10 mouse cellular contexts compared by ENCODE assay signal in genomic region chr1:128590011-128590410, GRCm38 (mm10). TPM values are rescaled to one million over a fixed set of nuclear protein-coding genes. Genes with fewer than 3 reads are reported as not detected.
A peak's percentile ranks its signal among the peaks of the same experiment; 100 is the strongest.
DNase-seq lines count a peak whose midpoint lies in the region; ATAC-seq and TF ChIP-seq lines count a peak whose summit lies in the region.
"Had no signal": no experiment of that assay in that cellular context is flagged by ENCODE, and none has a peak within 500 bp of the region (broad histone marks: within the 10 kb centered on the region; RNA-seq: fewer than 3 reads in every experiment).

No protein-coding gene starts in this region.

- DNase-seq in kidney, adult 9 months: no peak
- no peak for DNase-seq in frontal cortex, postnatal 10 days (ENCODE audit: low spot score in 2 of 2)
- no peak for DNase-seq in adrenal gland, adult 2 months
- DNase-seq in gastrocnemius, adult 18-20 months (ENCODE audit: low spot score): no peak
- DNase-seq: heart, postnatal 4 days had no signal

- peak overlapping the region; percentile 85 for H3K4me2 ChIP-seq in kidney, embryonic 14.5 days (replicated peaks; ENCODE audit: low read depth, low read length)
- H3K4me2 ChIP-seq in forebrain, embryonic 15.5 days (replicated peaks): peak overlapping the region; percentile 93
- peak overlapping the region; percentile 74 for H3K4me2 ChIP-seq in midbrain, embryonic 12.5 days (replicated peaks)

- WGBS in kidney, embryonic 14.5 days: 3% methylated on average over 6 of the region's 6 CpGs
- WGBS in forebrain, embryonic 15.5 days: under 1% methylated on average over 6 of the region's 6 CpGs
- WGBS in midbrain, embryonic 12.5 days: 3% methylated on average over 6 of the region's 6 CpGs

- TF ChIP-seq POLR2A in bone marrow macrophage, adult 2 months (IDR thresholded peaks at IDR 0.05; ENCODE audit: borderline replicate concordance, low read depth, low read length): no peak

- no peaks in the 10 kb centered on the region for H3K9me3 ChIP-seq in kidney, embryonic 14.5 days (ENCODE audit: control insufficient read depth, low read length)
- no peaks in the 10 kb centered on the region for H3K9me3 ChIP-seq in forebrain, embryonic 15.5 days
- no peaks in the 10 kb centered on the region for H3K9me3 ChIP-seq in midbrain, embryonic 12.5 days

- no peaks in the 10 kb centered on the region for H3K27me3 ChIP-seq in kidney, embryonic 14.5 days (ENCODE audit: control insufficient read depth, insufficient read depth, low read length)
- H3K27me3 ChIP-seq in forebrain, embryonic 15.5 days: no peaks in the 10 kb centered on the region
- no peaks in the 10 kb centered on the region for H3K27me3 ChIP-seq in midbrain, embryonic 12.5 days

- peak overlapping the region; percentile 67 for H3K4me3 ChIP-seq in kidney, embryonic 14.5 days (ENCODE audit: low read length)
- H3K4me3 ChIP-seq in bone marrow macrophage, adult 2 months (ENCODE audit: insufficient read depth, low read length): peak overlapping the region; percentile 75; the same call in 1 of the 2 replicates
- peak overlapping the region; percentile 72 for H3K4me3 ChIP-seq in forebrain, embryonic 15.5 days
- H3K4me3 ChIP-seq in midbrain, embryonic 12.5 days: peak overlapping the region; percentile 84

- H3K4me1 ChIP-seq in kidney, embryonic 14.5 days (ENCODE audit: control insufficient read depth, insufficient read depth, low read length): no peaks in the 10 kb centered on the region
- 0 out of 2 replicates have a peak, but pooled peaks cover 6% of the 10 kb centered on the region for H3K4me1 ChIP-seq in bone marrow macrophage, adult 2 months (ENCODE audit: control insufficient read depth, insufficient read depth, low read length)
- peaks cover 57% of the 10 kb centered on the region for H3K4me1 ChIP-seq in forebrain, embryonic 15.5 days
- peaks cover 70% of the 10 kb centered on the region for H3K4me1 ChIP-seq in midbrain, embryonic 12.5 days

- no peak overlapping the region for H3K27ac ChIP-seq in kidney, embryonic 14.5 days (ENCODE audit: low read depth, low read length)
- no peak overlapping the region for H3K27ac ChIP-seq in bone marrow macrophage, adult 2 months (ENCODE audit: insufficient read depth, low read depth, low read length)
- peak overlapping the region; percentile 23; the same call in 1 of the 2 replicates for H3K27ac ChIP-seq in forebrain, embryonic 15.5 days (replicated peaks)
- H3K27ac ChIP-seq in midbrain, embryonic 12.5 days (replicated peaks): peak overlapping the region; percentile 60

- ATAC-seq in kidney, embryonic 14.5 days (ENCODE audit: low FRiP score, low TSS enrichment): no peak
- no peak for ATAC-seq in forebrain, embryonic 15.5 days (replicated peaks)
- ATAC-seq in midbrain, embryonic 12.5 days (ENCODE audit: low FRiP score, low read depth): no peak

- no peak for TF ChIP-seq CTCF in bone marrow macrophage, adult 2 months (IDR thresholded peaks at IDR 0.05; ENCODE audit: low read depth, low read length)

- peaks cover 17% of the 10 kb centered on the region; the same call in 1 of the 2 replicates for H3K36me3 ChIP-seq in kidney, embryonic 14.5 days (ENCODE audit: control insufficient read depth, insufficient read depth, low read length)
- peaks cover 7% of the 10 kb centered on the region for H3K36me3 ChIP-seq in forebrain, embryonic 15.5 days
- peaks cover 11% of the 10 kb centered on the region for H3K36me3 ChIP-seq in midbrain, embryonic 12.5 days
- H3K36me3 ChIP-seq: G1E had no signal

- H3K9ac ChIP-seq in kidney, embryonic 14.5 days (ENCODE audit: low read depth, low read length): no peak overlapping the region
- H3K9ac ChIP-seq in forebrain, embryonic 15.5 days (replicated peaks): peak overlapping the region; percentile 77; the same call in 1 of the 2 replicates
- peak overlapping the region; percentile 90 for H3K9ac ChIP-seq in midbrain, embryonic 12.5 days (replicated peaks)

RNA-seq across cellular contexts. Expression of gene Cxcr4, which starts 2.1 kb away (rescaled TPM):
- 10.7 and 13.8 TPM in 2 replicates for polyA plus RNA-seq in kidney, embryonic 14.5 days (2014; fragmentation: Nextera tagmentation; extraction: Ambion mirVana)
- polyA plus RNA-seq in bone marrow macrophage, adult 2 months (2012; ENCODE audit: insufficient read depth, insufficient read length, missing spikeins): 259 and 262 TPM in 2 replicates
- polyA plus RNA-seq in forebrain, embryonic 15.5 days (2015; fragmentation: Nextera tagmentation; extraction: Ambion mirVana): 10.7 and 11.0 TPM in 2 replicates
- polyA plus RNA-seq in midbrain, embryonic 12.5 days (2016; fragmentation: Nextera tagmentation; extraction: Ambion mirVana): 18.9 and 19.4 TPM in 2 replicates
- 10 to 100 TPM; 18.4 to 36.7 TPM for total RNA-seq in adrenal gland, adult 2 months (2021)
- polyA plus RNA-seq in adrenal gland, adult 2 months (2012; rRNA removed): 41.9 and 88.3 TPM in 2 replicates
- total RNA-seq in gastrocnemius, adult 18-20 months (2021): 1 to 10 TPM; 2.4 to 2.8 TPM
- polyA plus RNA-seq: G1E had no signal

Comparison
In these comparisons a context has a peak if more than half of its experiments do, and no peak if none do; other contexts are left out.
1. H3K27ac ChIP-seq: peak in forebrain, embryonic 15.5 days (single experiment) and midbrain, embryonic 12.5 days (single experiment); none in kidney, embryonic 14.5 days (single experiment) and bone marrow macrophage, adult 2 months (single experiment).
2. Peak in every context shown above with its lines, with median percentiles within 50 percentile points of each other: H3K4me2 ChIP-seq and H3K4me3 ChIP-seq.